Mouse (Mus musculus): ENCODE results near the gene Spg7. TPM values are rescaled to one million over a fixed set of nuclear protein-coding genes. Genes with fewer than 3 reads are reported as not detected.
A peak's percentile ranks its signal among the peaks of the same experiment; 100 is the strongest.
"Not testable (repeated sequence)": the region's sequence is repeated elsewhere in the genome, so short reads cannot be mapped to it uniquely, and the experiment has no call there.

Spg7 gene
- polyA plus RNA-seq, 1 experiment from 2014 or later, result 54.3 TPM

GRCm38 (mm10) chr8:123042974-123043625, 19.6 kb upstream of the Spg7 start:
- WGBS, result 16% methylated on average over 22 of the region's 22 CpGs
- Histone ChIP-seq H3K4me2 (replicated peaks; ENCODE audit: low read depth, low read length) (peak overlapping the region; percentile 69), H3K4me1 (ENCODE audit: control insufficient read depth, insufficient read depth, low read length) (peaks cover 23% of the 10 kb centered on the region), H3K9ac (replicated peaks; ENCODE audit: low read depth, low read length) (peak overlapping the region; percentile 66), H3K36me3 (ENCODE audit: control insufficient read depth, insufficient read depth, low read length) (peaks cover 4% of the 10 kb centered on the region; the same call in 1 of the 2 replicates), H3K27ac (ENCODE audit: low read length) (peak overlapping the region; percentile 94), H3K9me3 (ENCODE audit: control insufficient read depth, low read depth, low read length) (no peaks in the 10 kb centered on the region), H3K4me3 (ENCODE audit: low read depth, low read length) (peak overlapping the region; percentile 99), H3K27me3 (ENCODE audit: control insufficient read depth, insufficient read depth, low read length) (no peaks in the 10 kb centered on the region)
- no peak for ATAC-seq (ENCODE audit: insufficient number of reproducible peaks, insufficient read depth, low FRiP score, low read depth)

GRCm38 (mm10) chr8:123043941-123044340, 18.8 kb upstream of the Spg7 start:
- H3K4me3 ChIP-seq (ENCODE audit: low read depth, low read length), result no peak overlapping the region
- ATAC-seq (ENCODE audit: insufficient number of reproducible peaks, insufficient read depth, low FRiP score, low read depth), result no peak
- peaks cover 4% of the 10 kb centered on the region; the same call in 1 of the 2 replicates for H3K36me3 ChIP-seq (ENCODE audit: control insufficient read depth, insufficient read depth, low read length)
- H3K4me2 ChIP-seq (replicated peaks; ENCODE audit: low read depth, low read length), result no peak overlapping the region
- H3K27ac ChIP-seq (ENCODE audit: low read length), result no peak overlapping the region
- 80% methylated on average over 3 of the region's 3 CpGs for WGBS
- no peaks in the 10 kb centered on the region for H3K9me3 ChIP-seq (ENCODE audit: control insufficient read depth, low read depth, low read length)
- peaks cover 23% of the 10 kb centered on the region for H3K4me1 ChIP-seq (ENCODE audit: control insufficient read depth, insufficient read depth, low read length)
- no peaks in the 10 kb centered on the region for H3K27me3 ChIP-seq (ENCODE audit: control insufficient read depth, insufficient read depth, low read length)
- H3K9ac ChIP-seq (replicated peaks; ENCODE audit: low read depth, low read length), result no peak overlapping the region

GRCm38 (mm10) chr8:123044743-123045425, 17.9 kb upstream of the Spg7 start:
- not testable (repeated sequence) for ATAC-seq (ENCODE audit: insufficient number of reproducible peaks, insufficient read depth, low FRiP score, low read depth); H3K9ac ChIP-seq (replicated peaks; ENCODE audit: low read depth, low read length); H3K9me3 ChIP-seq (ENCODE audit: control insufficient read depth, low read depth, low read length); H3K27me3 ChIP-seq (ENCODE audit: control insufficient read depth, insufficient read depth, low read length); H3K36me3 ChIP-seq (ENCODE audit: control insufficient read depth, insufficient read depth, low read length); H3K27ac ChIP-seq (ENCODE audit: low read length); H3K4me2 ChIP-seq (replicated peaks; ENCODE audit: low read depth, low read length); H3K4me3 ChIP-seq (ENCODE audit: low read depth, low read length)
- 94% methylated on average over 23 of the region's 23 CpGs for WGBS
- H3K4me1 ChIP-seq (ENCODE audit: control insufficient read depth, insufficient read depth, low read length), result peaks cover 18% of the 10 kb centered on the region

- Histone ChIP-seq H3K4me3 (ENCODE audit: low read depth, low read length) (no peak overlapping the region), H3K9me3 (ENCODE audit: control insufficient read depth, low read depth, low read length) (no peaks in the 10 kb centered on the region), H3K27ac (ENCODE audit: low read length) (no peak overlapping the region), H3K36me3 (ENCODE audit: control insufficient read depth, insufficient read depth, low read length) (peaks cover 4% of the 10 kb centered on the region; the same call in 1 of the 2 replicates), H3K9ac (replicated peaks; ENCODE audit: low read depth, low read length) (no peak overlapping the region), H3K4me2 (replicated peaks; ENCODE audit: low read depth, low read length) (no peak overlapping the region), H3K27me3 (ENCODE audit: control insufficient read depth, insufficient read depth, low read length) (no peaks in the 10 kb centered on the region), H3K4me1 (ENCODE audit: control insufficient read depth, insufficient read depth, low read length) (peaks cover 9% of the 10 kb centered on the region; the same call in 1 of the 2 replicates)
- WGBS, result 71% methylated on average over 4 of the region's 4 CpGs
- ATAC-seq (ENCODE audit: insufficient number of reproducible peaks, insufficient read depth, low FRiP score, low read depth), result no peak
These were observed 16.0 kb upstream of the Spg7 start for GRCm38 (mm10) chr8:123046706-123047105.

- WGBS, result 83% methylated on average over 7 of the region's 7 CpGs
- H3K27ac ChIP-seq (ENCODE audit: low read length), result no peak overlapping the region
- H3K9ac ChIP-seq (replicated peaks; ENCODE audit: low read depth, low read length), result no peak overlapping the region
- no peak overlapping the region for H3K4me3 ChIP-seq (ENCODE audit: low read depth, low read length)
- H3K9me3 ChIP-seq (ENCODE audit: control insufficient read depth, low read depth, low read length), result no peaks in the 10 kb centered on the region
- H3K4me2 ChIP-seq (replicated peaks; ENCODE audit: low read depth, low read length), result no peak overlapping the region
- H3K36me3 ChIP-seq (ENCODE audit: control insufficient read depth, insufficient read depth, low read length), result peaks cover 4% of the 10 kb centered on the region; the same call in 1 of the 2 replicates
- ATAC-seq (ENCODE audit: insufficient number of reproducible peaks, insufficient read depth, low FRiP score, low read depth), result no peak
- H3K4me1 ChIP-seq (ENCODE audit: control insufficient read depth, insufficient read depth, low read length), result peaks cover 11% of the 10 kb centered on the region; the same call in 1 of the 2 replicates
- no peaks in the 10 kb centered on the region for H3K27me3 ChIP-seq (ENCODE audit: control insufficient read depth, insufficient read depth, low read length)
These were observed 14.9 kb upstream of the Spg7 start for GRCm38 (mm10) chr8:123047827-123048226.

- H3K27ac ChIP-seq (ENCODE audit: low read length), result no peak overlapping the region
- no peaks in the 10 kb centered on the region for H3K27me3 ChIP-seq (ENCODE audit: control insufficient read depth, insufficient read depth, low read length)
- no peak for ATAC-seq (ENCODE audit: insufficient number of reproducible peaks, insufficient read depth, low FRiP score, low read depth)
- no peak overlapping the region for H3K9ac ChIP-seq (replicated peaks; ENCODE audit: low read depth, low read length)
- H3K4me1 ChIP-seq (ENCODE audit: control insufficient read depth, insufficient read depth, low read length), result peaks cover 8% of the 10 kb centered on the region; the same call in 1 of the 2 replicates
- peaks cover 4% of the 10 kb centered on the region; the same call in 1 of the 2 replicates for H3K36me3 ChIP-seq (ENCODE audit: control insufficient read depth, insufficient read depth, low read length)
- H3K4me2 ChIP-seq (replicated peaks; ENCODE audit: low read depth, low read length), result no peak overlapping the region
- WGBS, result 90% methylated on average over 7 of the region's 7 CpGs
- H3K4me3 ChIP-seq (ENCODE audit: low read depth, low read length), result no peak overlapping the region
- no peaks in the 10 kb centered on the region for H3K9me3 ChIP-seq (ENCODE audit: control insufficient read depth, low read depth, low read length)
These were observed 14.3 kb upstream of the Spg7 start for GRCm38 (mm10) chr8:123048402-123048801.

- Histone ChIP-seq H3K4me2 (replicated peaks; ENCODE audit: low read depth, low read length) (no peak overlapping the region), H3K9me3 (ENCODE audit: control insufficient read depth, low read depth, low read length) (no peaks in the 10 kb centered on the region), H3K36me3 (ENCODE audit: control insufficient read depth, insufficient read depth, low read length) (no peaks in the 10 kb centered on the region), H3K4me3 (ENCODE audit: low read depth, low read length) (no peak overlapping the region), H3K9ac (replicated peaks; ENCODE audit: low read depth, low read length) (no peak overlapping the region), H3K27me3 (ENCODE audit: control insufficient read depth, insufficient read depth, low read length) (no peaks in the 10 kb centered on the region), H3K27ac (ENCODE audit: low read length) (no peak overlapping the region; the same call in 1 of the 2 replicates), H3K4me1 (ENCODE audit: control insufficient read depth, insufficient read depth, low read length) (0 out of 2 replicates have a peak, but pooled peaks cover 2% of the 10 kb centered on the region)
- ATAC-seq (ENCODE audit: insufficient number of reproducible peaks, insufficient read depth, low FRiP score, low read depth), result peak; percentile 56; the same call in 1 of the 2 replicates
- 59% methylated on average over 5 of the region's 5 CpGs for WGBS
These were observed 11.3 kb upstream of the Spg7 start for GRCm38 (mm10) chr8:123051458-123051857.

GRCm38 (mm10) chr8:123064072-123064471, 1.3 kb downstream of the Spg7 start:
- Histone ChIP-seq H3K4me2 (replicated peaks; ENCODE audit: low read depth, low read length) (no peak overlapping the region), H3K27ac (ENCODE audit: low read length) (no peak overlapping the region), H3K4me3 (ENCODE audit: low read depth, low read length) (no peak overlapping the region), H3K9ac (replicated peaks; ENCODE audit: low read depth, low read length) (no peak overlapping the region), H3K9me3 (ENCODE audit: control insufficient read depth, low read depth, low read length) (no peaks in the 10 kb centered on the region), H3K27me3 (ENCODE audit: control insufficient read depth, insufficient read depth, low read length) (no peaks in the 10 kb centered on the region), H3K4me1 (ENCODE audit: control insufficient read depth, insufficient read depth, low read length) (peaks cover 15% of the 10 kb centered on the region), H3K36me3 (ENCODE audit: control insufficient read depth, insufficient read depth, low read length) (peaks cover 9% of the 10 kb centered on the region; the same call in 1 of the 2 replicates)
- no peak for ATAC-seq (ENCODE audit: insufficient number of reproducible peaks, insufficient read depth, low FRiP score, low read depth)
- WGBS, result 81% methylated on average over 4 of the region's 4 CpGs
